Comparison of ENCODE assay signal across 10 mouse cellular contexts in genomic region chr15:7934105-7934504, GRCm38 (mm10).
DNase-seq lines count a peak whose midpoint lies in the region; TF ChIP-seq lines count a peak whose summit lies in the region.
"Had no signal": no experiment of that assay in that cellular context is flagged by ENCODE, and none has a peak within 500 bp of the region (broad histone marks: within the 10 kb centered on the region; RNA-seq: fewer than 3 reads in every experiment).

No protein-coding gene starts in this region.

- DNase-seq in ovary, postnatal 36 days (ENCODE audit: low spot score) = peak; percentile 12
- no peak for DNase-seq in ovary, postnatal 14 days (ENCODE audit: low spot score)
- DNase-seq in gastrocnemius, adult 8-10 months (ENCODE audit: low spot score in 2 of 2) = peak; percentile 22 to 48
- peak; percentile 60 to 71 for DNase-seq in kidney, postnatal 4 days
- DNase-seq in urinary bladder, postnatal 36 days (ENCODE audit: low spot score in 2 of 2) = no peak
- DNase-seq in right cerebral cortex, postnatal 25 days = no peak
- DNase-seq in right cerebral cortex, adult 2 months (ENCODE audit: low spot score in 2 of 2) = no peak

- H3ac ChIP-seq in myocyte (ENCODE audit: control insufficient read depth, insufficient read length) = no peak overlapping the region

- H3K79me2 ChIP-seq in myocyte (ENCODE audit: control insufficient read depth, insufficient read depth) = no peaks in the 10 kb centered on the region

- no peaks in the 10 kb centered on the region for H3K27me3 ChIP-seq in myocyte (ENCODE audit: control insufficient read depth, insufficient read depth, insufficient read length)
- H3K27me3 ChIP-seq: neural tube, embryonic 12.5 days had no signal

- H3K36me3 ChIP-seq in myocyte (ENCODE audit: control insufficient read depth, insufficient read depth) = no peaks in the 10 kb centered on the region
- H3K36me3 ChIP-seq: neural tube, embryonic 12.5 days had no signal

- no peak for TF ChIP-seq POLR2A in myocyte (IDR thresholded peaks at IDR 0.05; ENCODE audit: insufficient read length, low read depth)

- H3K4me2 ChIP-seq in myocyte (ENCODE audit: low read depth) = peak overlapping the region; percentile 3
- H3K4me2 ChIP-seq: neural tube, embryonic 12.5 days had no signal

- H3K4me3 ChIP-seq in myocyte = no peak overlapping the region
- H3K4me3 ChIP-seq: erythroblast, embryonic 14.5 days; neural tube, embryonic 12.5 days had no signal

TF ChIP-seq in myocyte, 11 proteins besides CTCF, POLR2A, EP300 and RAD21:
- TF ChIP-seq POLR2AphosphoS2 (IDR thresholded peaks at IDR 0.05; ENCODE audit: insufficient read length, low read depth) (no peak), TCF12 (IDR thresholded peaks at IDR 0.05; ENCODE audit: insufficient read depth, poor library complexity, severe bottlenecking) (peak; percentile 70), SRF (IDR thresholded peaks at IDR 0.05; ENCODE audit: control insufficient read depth, insufficient read length, low read depth) (no peak), MAX (IDR thresholded peaks at IDR 0.05; ENCODE audit: low read depth) (no peak), USF1 (IDR thresholded peaks at IDR 0.05; ENCODE audit: low read depth) (no peak), E2F4 (IDR thresholded peaks at IDR 0.05; ENCODE audit: insufficient read depth) (no peak), MYOD1 (IDR thresholded peaks at IDR 0.05; ENCODE audit: control insufficient read depth in 1 of 3, insufficient read length in 2 of 3, low read depth in 2 of 3) (peak in 2 of 3 experiments; percentile 66 to 89), REST (IDR thresholded peaks at IDR 0.05; ENCODE audit: insufficient read depth, insufficient read length) (no peak), CEBPB (IDR thresholded peaks at IDR 0.05; ENCODE audit: insufficient read depth, poor library complexity, severe bottlenecking) (no peak), TCF3 (IDR thresholded peaks at IDR 0.05; ENCODE audit: insufficient read length, low read depth) (no peak), MYOG (IDR thresholded peaks at IDR 0.05; ENCODE audit: control insufficient read depth in 1 of 3, insufficient read depth in 1 of 3, insufficient read length in 2 of 3, low read depth in 2 of 3) (peak; percentile 59 to 88 (median 71))

Comparison
In these comparisons a context has a peak if more than half of its experiments do, and no peak if none do; other contexts are left out.
1. DNase-seq: peak in ovary, postnatal 36 days (single experiment), gastrocnemius, adult 8-10 months (2 of 2) and kidney, postnatal 4 days (2 of 2); none in ovary, postnatal 14 days (single experiment), urinary bladder, postnatal 36 days (0 of 2), right cerebral cortex, postnatal 25 days (single experiment) and right cerebral cortex, adult 2 months (0 of 2).